Mouse (Mus musculus): Measurements from ENCODE around the gene Gjc2. TPM values are rescaled to one million over a fixed set of nuclear protein-coding genes. Genes with fewer than 3 reads are reported as not detected.

Gene Gjc2
- total RNA-seq, 2 experiments from 2014 or later = 0.48 to 0.60 TPM

DNA sequence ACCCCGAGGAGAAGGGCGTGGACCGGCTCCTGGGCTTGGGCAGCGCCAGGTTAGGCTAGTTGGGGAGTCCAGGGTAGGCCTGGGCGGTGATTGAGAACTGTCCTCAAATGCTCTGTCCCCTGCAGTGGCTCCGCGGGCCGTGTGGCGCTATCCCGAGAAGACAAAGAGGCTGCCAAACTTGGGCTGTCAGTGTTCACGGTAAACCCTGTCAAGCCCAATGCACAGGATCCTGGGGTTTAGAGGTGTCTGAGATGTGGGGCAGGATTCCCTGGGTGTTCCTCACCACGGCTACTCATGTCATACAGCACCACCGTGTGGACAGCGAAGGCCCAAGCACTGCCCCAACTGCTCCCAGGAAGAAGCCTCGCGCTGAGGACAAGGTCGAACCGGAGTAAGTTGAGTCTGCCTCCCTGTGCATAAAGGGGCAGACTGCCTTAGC, 26.0 kb upstream of the Gjc2 start:
- peak; percentile 64 to 65 for DNase-seq (ENCODE audit: low spot score in 2 of 2)

DNA sequence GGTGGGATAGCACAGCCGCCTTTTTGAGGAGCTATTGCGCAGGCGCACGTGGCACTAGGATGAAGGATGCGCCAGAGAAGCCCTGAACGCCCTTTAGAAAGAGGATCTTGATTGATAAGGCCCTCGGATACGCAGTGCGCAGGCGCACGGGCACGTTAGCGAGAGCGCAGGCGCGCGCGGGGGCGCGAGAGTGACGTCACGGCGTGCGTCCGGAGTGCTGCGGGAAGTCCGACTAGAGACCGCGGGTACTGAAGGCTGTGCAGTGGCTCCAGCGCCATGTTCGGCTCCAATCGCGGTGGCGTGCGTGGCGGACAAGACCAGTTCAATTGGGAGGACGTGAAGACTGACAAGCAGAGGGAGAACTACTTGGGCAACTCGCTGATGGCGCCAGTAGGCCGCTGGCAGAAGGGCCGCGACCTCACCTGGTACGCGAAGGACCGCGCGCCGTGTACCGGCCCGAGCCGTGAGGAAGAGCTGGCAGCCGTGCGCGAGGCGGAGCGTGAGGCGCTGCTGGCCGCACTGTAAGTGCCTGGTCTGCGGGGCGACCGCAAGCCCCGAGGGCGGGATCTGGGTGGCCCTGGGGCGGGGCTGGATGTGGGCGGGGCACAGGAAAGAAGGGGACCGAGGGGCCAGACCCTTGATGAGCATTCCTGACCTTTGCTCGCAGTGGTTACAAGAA, 25.3 kb upstream of the Gjc2 start, which contains the start of gene 2310033P09Rik:
Gene 2310033P09Rik, plus strand, starts transcription at position 169 of the 679 bp plus-strand sequence.
- DNase-seq (ENCODE audit: low spot score in 2 of 2) = peak; percentile 93

DNA sequence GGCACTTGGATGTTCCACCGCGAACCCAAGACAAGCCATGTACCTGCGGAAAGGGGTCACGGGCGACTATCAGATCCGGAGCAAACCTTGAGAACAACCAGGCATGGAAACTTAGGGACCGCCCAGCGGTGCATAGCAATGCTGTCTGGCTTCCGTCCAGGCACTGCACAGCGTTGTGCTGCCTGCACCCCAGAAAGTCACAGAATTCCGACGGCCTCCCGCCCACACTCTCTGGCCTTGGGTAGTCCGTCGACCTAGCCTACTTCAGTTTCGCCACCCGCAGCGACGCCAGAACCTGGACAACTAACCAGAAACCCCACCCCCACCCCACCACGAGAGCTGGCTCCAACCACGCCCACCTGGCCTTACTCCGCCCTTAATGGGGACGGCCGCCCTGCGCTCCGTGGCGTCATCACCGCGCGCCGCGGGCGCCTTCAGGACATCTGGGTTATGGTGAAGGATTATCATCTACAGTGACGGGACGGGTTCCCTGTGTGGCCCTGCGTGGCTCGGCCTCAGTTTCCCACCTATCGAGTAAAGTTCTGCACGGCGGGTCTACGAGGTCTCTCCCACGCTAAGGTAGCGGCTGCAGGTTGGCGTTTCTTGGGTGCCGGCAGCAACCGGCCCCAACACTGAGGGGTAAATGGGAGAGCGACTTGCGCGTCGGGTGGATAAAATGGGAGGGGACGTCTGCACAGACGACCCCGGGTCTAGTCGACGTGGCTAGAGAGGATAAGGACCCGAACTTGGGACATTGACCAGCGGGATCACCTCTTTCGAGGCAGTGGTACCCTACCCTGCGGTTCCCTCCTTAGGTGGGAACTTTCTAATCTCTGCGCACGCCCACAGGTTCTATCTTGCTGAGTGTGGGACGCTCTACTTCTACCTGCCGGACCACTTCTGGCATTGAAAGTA, 19.3 kb upstream of the Gjc2 start, which contains the start of gene Mrpl55:
Gene Mrpl55, plus strand, starts transcription at position 406 of the 915 bp plus-strand sequence.
- peak; percentile 95 for DNase-seq (ENCODE audit: low spot score in 2 of 2)

DNA sequence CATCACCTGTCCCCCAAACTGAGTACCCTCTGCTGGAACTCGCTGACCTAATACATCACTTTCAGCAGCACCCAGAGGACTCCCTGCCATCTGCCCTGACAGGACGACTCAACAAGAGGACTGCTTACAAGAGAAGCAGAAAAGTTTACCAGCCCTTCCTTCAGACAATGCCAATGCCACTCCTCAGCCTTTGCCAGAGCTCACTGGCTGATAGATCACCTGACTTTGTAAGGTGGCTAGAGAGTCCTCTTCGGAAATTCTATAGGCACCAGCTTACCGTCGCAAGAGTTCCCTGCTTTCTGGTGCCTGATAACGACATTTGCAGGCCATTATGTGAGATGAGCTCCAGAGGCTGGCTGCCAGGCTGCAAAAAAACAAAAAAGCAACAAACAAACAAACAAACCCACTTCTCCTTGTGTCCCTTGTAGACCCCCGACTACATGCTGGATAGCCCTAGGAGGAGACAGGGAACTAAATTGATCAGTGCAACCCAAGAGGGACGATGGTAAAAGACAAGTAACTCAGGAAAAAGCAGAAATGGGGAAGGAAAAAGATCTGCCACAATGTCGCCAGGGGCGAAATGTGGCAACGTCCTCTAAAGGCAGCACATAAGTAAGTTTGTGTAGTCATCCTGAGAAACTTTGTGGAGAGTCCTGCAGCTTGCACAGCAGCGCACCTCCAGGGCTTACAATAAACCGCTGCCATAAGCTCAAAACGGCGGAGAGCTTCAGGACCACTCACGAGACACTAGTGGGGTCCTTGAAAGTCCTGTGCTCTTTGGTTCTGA, 18.4 kb upstream of the Gjc2 start:
- DNase-seq (ENCODE audit: low spot score in 2 of 2) = no peak

DNA sequence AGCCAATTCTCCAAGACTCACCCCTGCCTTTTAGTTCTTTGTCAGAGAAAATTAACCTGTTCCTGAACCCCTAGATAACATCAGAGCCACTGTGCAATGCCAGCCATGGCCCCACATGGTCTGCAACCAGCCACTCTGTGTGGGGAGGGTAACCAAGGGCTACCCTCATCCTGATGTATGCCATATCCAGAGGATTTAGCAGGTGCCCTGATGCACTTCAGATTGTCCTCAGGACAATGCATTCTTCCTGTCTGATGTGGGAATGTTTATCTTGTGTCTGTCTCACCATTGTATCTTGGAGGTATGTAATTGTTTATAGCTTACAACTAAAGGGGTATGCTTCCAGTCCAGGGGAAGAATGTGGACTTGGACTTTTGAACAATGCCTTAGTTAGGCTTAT, 13.2 kb upstream of the Gjc2 start:
- no peak for DNase-seq (ENCODE audit: low spot score in 2 of 2)

DNA sequence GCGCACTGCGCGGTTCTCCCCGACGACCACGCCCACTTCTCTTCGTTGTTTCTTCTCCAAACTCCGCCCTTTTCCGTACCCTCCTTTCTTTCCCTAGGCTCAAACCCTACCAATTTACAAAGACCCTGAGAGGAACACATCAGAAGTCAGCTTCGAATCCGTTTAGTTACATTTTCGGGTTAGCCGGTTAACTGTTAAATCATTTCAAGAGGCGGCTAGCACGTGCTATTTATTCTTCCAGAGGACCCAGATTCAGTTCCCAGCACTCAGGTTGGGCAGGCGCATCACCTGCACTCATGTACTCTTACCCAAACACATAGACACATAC, 9.0 kb upstream of the Gjc2 start, which contains the start of gene Guk1:
Gene Guk1, minus strand, starts transcription at position 154 of the 328 bp plus-strand sequence.
- no peak for DNase-seq (ENCODE audit: low spot score in 2 of 2)

DNA sequence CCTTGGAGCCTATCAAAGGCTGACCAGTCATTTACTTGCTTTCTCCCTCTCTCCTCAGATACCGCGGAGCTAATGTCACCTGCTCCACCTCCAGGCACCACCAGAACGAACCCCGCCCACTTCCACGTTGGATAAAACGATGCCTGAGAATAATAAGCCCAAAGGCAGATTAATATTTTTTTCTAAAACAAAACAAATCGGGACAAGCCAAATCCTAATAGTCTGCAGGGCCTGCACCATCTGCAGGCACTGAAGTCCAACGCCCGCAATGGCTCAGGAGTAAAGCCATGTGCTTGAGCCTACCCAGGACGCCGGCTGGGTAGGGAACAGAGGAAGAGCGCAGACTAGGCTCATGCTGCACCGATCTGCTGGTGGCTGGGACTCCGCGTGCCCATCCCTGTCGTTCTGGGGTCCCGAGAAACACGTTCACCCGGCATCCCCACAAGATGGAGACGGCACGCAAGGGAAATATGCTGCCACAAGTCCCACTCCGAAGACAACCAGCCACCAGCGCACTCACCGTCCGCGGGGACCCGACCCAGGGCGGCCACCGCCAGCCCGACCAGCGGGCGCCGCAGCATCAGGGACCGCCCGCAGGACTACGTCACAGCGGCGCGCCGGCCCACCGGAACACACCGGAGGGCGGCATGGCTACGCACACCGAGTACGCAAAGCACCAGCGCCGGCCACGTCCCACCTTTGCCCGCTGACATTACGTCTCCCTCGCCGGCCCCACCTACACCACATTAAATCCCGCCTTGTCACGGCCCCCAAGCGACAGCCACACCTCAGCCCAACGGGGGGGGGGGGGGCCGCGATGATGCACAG, 8.4 kb upstream of the Gjc2 start:
- DNase-seq (ENCODE audit: low spot score in 2 of 2) = peak; percentile 84 to 89

DNA sequence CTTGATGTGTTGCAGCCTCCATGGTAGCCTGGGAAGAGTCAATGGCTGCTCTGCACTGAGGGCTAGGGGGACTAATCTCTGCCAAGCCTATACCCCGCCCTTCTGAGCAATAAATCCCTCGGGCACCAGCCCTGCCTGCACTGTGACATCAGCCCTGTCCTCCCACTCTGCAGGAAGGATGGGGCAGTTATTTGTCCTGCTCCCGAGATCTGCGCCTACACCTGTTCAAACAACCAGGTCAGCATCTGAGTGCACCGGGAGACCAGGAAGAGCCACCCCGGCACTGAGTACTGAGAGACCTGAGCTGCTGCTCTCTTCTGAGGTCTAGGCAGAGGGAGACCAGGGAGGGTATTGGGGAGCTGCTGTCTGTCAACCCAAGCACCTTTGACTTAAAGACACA, 4.7 kb upstream of the Gjc2 start:
- DNase-seq (ENCODE audit: low spot score in 2 of 2) = no peak

DNA sequence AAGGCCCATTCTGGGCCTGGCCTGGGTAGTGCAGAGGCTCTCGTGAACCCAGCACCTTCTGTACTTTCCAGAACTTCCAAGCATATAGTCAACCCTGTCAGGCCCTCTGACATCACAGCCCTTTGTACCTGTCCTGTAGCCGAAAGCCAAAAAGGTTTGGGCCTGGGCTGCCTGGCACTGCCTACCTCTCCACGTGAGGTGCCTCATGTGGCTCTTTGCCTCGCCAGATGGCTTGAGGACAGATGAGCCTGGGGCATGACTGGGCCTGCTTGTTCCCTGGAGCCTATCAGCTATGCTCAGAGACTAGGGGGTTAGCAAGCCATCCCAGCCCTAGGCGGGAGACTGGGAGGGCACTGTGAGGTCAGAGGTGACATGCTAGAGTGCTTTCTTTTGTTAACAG, 2.5 kb upstream of the Gjc2 start:
- no peak for DNase-seq (ENCODE audit: low spot score in 2 of 2)

DNA sequence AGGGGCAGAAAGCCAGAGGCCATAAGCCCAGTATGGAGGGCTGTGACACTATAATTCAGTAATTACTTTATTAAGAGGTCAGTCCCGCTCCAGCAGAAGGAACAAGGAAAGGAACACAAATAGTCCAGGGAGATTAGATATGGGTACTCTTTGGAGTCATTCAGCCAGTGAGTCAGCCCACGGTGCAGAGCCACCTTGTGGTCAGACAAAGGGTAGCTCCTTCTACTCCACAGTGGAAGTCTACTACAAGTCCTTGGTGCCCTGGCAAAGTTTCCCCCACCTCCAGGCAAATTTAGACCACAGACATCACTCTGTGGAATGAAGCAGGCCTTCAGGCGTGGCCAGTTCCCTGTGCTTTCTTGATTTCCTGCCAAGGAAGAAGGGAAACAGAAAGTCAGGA, 808 bp upstream of the Gjc2 start:
- peak; percentile 45 to 49 for DNase-seq (ENCODE audit: low spot score in 2 of 2)

DNA sequence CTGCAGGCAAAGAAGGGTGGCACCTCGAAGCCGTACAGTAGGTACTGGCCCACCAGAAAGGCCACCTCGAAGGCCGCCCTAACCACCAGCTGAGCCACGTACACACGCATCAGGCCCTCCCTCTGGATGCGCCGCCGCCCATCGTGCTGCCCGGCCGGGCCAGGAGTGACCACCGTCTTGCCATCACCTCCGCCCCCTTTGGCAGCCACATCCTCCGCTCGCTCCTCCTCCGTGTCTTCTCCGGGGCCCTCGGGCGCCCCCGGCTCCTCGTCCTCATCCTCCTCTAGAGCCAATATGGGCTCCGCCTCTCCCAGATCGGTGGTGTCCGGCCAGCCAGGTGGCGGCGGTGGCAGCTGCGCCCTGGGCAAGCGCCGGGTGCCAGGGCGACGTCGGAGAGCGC, 6.1 kb downstream of the Gjc2 start:
- no peak for DNase-seq (ENCODE audit: low spot score in 2 of 2)

DNA sequence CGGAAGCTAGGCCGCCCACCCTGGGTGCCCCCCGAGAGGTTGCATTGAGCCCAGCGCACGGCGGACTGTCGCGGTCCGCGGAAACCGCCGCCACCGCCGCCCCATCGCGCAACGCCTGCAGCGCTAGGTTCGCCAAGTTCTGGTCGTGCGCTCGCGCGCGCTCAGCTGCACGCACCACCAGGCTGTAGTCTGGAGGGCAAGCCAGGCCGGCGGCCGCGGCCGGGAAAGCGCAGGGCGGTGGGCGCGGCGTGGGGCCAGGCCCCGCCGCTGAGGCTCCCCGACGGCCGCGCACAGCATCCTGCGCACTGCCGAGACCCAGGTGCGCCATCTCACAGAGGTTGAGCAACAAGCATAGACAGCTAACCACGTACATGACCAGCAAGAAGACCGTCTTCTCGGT, 6.5 kb downstream of the Gjc2 start:
- no peak for DNase-seq (ENCODE audit: low spot score in 2 of 2)

DNA sequence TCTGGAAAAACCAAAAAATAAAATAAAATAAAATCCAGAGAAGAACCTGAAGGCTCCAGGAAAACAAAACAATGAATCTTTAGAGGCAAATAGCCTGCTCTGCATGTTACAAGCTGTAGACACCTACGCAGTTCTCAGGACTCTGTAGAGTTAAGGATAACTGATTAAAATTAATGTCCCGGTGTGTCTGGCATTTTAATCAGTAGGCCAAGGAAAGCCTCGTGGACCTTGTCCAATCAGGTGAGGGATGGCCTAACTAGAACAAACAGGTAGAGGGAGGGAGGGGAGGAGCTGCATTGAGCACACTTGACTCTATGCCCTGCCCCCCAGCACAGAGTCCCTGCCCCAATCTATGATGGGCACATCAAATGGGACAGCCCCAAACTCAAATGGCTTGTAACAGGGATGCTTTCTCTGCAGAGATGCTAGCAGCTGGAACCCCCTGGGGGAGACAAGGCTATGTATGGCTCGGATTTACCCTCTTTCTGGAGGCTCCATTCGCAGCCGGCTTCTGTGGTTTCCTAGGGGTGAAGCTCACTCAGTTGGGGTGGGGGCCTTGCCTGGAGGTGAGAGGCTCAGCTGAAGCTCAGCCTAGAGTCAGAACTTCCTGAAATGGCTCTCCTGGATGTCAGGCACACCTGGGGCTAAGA, 8.7 kb downstream of the Gjc2 start:
- no peak for DNase-seq (ENCODE audit: low spot score in 2 of 2)

DNA sequence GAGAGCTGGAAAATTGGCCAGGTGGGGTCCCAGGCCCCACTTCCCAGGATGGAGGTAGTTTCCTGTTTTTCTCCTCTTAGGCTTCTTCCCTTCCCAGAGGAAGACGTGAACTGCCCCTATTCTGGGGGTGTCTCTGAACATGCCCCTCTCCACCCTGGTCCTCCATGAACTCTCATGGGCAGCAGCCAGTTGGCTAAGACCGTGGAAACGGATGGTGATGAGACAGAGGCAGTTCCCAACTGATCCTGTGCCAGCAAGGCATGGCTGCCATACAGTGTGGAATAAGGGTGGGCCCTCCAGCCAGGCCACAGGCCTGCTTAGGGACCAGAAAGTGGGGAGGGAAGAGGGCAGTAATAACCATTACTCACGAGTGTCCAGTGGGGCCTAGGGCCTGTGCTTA, 12.5 kb downstream of the Gjc2 start:
- DNase-seq (ENCODE audit: low spot score in 2 of 2) = no peak

DNA sequence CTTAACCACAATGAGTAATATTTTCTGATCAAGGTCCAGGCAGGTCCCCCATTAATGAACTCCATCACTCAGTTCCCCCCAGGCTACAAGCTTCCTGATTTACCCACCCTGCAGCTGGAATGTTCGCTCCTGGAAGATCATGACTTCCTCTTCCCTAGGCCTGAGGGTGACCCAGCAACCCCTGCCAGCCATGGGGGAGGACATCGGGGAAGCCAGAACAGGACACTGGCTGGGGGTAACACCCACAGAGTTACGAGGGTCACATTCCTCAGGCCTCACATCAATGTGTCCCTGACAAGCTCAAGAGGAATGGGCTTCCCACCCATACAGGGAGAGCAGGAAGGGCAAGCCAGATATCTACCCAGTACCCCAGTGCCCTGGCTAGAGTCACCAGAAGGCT, 13.2 kb downstream of the Gjc2 start:
- DNase-seq (ENCODE audit: low spot score in 2 of 2) = no peak

DNA sequence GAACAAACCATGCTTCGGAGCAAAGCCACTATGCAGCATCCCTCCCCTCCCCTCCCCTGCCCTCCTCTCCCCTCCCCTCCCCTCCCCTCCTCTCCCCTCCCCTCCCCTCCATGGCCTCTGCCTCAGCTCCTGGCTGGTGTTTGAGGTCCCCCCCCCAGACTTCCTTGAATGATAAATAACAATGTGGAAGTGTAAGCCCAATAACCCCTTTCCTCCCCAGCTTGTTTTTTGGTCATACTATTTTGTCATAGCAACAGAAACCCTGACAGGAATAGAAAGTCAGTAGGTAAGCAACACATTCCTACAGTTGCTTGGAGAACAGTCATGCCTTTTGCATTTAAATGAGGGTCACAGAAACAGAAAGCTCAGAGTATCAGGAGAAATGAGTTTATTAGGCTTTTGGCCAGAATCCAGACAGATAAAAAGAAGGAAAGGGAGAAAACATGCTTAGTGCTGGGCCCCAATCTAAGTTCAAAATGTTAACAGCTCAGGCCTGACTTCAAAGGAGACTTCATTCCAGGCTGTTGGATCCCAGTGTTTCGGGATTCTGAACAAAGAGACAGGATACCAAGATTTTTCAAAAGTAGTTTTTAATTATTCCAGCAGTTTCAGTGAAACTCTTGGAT, 17.3 kb downstream of the Gjc2 start:
- no peak for DNase-seq (ENCODE audit: low spot score in 2 of 2)

DNA sequence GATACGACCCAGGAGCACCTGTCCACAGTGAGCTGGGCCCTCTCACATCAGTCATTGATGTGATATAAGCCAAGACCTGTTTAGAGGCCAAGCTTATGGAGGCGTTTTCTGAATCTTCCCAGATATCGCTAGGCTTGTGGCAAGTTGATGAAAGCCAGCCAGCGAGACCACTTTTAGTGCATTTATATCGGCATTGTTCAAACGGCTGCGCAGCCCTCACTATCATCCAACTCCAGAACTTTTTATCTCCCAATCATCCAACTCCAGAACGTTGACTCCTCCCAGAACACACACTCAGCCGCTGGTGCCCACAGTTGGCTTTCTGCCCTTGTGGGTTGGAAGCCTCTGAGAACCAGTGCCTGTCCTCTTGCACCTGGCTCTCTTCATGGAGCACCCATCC, 18.6 kb downstream of the Gjc2 start:
- DNase-seq (ENCODE audit: low spot score in 2 of 2) = no peak

DNA sequence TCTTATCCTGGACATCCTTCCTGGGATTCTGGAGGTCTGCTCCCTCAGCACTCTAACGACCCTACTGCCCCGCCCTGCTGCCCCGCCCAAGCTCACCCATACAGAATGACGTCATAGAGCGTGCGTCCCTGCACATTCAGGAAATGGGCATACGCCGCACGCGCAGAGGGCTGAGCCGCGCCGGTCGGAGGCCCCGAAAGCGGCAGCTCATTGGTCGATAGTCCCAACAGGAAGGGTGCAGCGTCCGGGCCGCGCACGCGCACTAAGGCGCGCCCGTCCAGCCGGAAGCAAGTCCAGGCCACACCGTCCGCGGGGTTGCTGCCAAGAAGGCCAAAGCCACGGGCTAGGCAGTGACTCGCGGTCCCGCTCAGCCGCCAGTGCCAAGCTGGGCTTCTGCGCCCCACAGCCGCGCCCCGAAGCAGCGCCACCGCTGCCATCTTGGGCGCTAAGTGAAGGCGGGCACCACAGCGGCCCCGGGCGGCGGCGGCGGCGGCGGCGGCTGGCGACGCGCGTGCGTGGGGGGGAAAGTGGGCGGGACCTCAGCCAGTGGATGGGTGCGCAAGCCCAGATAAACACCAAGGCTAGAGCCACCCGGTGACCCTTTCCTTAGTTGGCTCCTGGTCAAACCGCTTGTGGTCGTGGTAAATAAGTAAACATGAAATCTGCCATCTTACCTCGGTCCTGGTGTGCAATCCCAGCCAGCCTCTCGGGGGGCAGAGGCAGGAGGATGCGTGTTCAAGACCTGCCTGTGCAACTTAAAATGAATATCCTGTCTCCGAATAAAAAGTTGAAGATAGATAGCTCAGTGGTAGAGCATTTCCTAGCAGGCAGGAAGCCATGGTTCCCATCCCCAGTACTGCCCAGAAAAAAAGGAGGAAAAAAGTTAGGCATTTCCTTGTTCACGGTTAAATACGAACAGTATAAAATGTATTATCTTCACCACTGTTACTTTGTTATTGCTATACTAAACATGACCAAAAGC, 19.5 kb downstream of the Gjc2 start, which contains the start of gene Iba57:
Gene Iba57, minus strand, starts transcription at position 485 of the 982 bp plus-strand sequence.
- peak; percentile 93 to 94 for DNase-seq (ENCODE audit: low spot score in 2 of 2)
